Mouse (Mus musculus) right cerebral cortex, adult 18-20 months (tissue): ENCODE data around the gene Ric8b.

Experiments
- DNase-seq: peaks from one replicate; pipeline ENCODE4 v3.0.0; 2022; ENCODE audit warnings: mixed read lengths

Ric8b gene

GRCm38 (mm10) chr10:84966542-84966941 lies 49.1 kb downstream of the Ric8b start:
- DNase-seq: no peak

GRCm38 (mm10) chr10:84967645-84968044 lies 50.2 kb downstream of the Ric8b start:
- no peak for DNase-seq

- no peak for DNase-seq
These were observed 51.7 kb downstream of the Ric8b start for GRCm38 (mm10) chr10:84968852-84969704.

GRCm38 (mm10) chr10:84975264-84975663 lies 57.8 kb downstream of the Ric8b start:
- no peak for DNase-seq

GRCm38 (mm10) chr10:84976588-84977351 lies 59.4 kb downstream of the Ric8b start:
- DNase-seq: no peak

- DNase-seq: no peak
These were observed 62.9 kb downstream of the Ric8b start for GRCm38 (mm10) chr10:84980291-84980690.

GRCm38 (mm10) chr10:84981441-84981840 lies 64.0 kb downstream of the Ric8b start:
- no peak for DNase-seq

- DNase-seq: no peak
These were observed 65.3 kb downstream of the Ric8b start for GRCm38 (mm10) chr10:84982675-84983074.

GRCm38 (mm10) chr10:84985956-84986355 lies 68.5 kb downstream of the Ric8b start:
- peak; percentile 61 for DNase-seq

GRCm38 (mm10) chr10:84987666-84988065 lies 70.2 kb downstream of the Ric8b start:
- DNase-seq: no peak

- DNase-seq: no peak
These were observed 71.2 kb downstream of the Ric8b start for GRCm38 (mm10) chr10:84988650-84989049.

- DNase-seq: no peak
These were observed 76.9 kb downstream of the Ric8b start for GRCm38 (mm10) chr10:84994346-84994745.

- DNase-seq: no peak
These were observed 77.6 kb downstream of the Ric8b start for GRCm38 (mm10) chr10:84994971-84995370.

- no peak for DNase-seq
These were observed 79.0 kb downstream of the Ric8b start for GRCm38 (mm10) chr10:84996366-84996765.

GRCm38 (mm10) chr10:84997571-84998224 lies 80.3 kb downstream of the Ric8b start:
- DNase-seq: no peak

- DNase-seq: no peak
These were observed 80.8 kb downstream of the Ric8b start for GRCm38 (mm10) chr10:84998225-84998579.

- DNase-seq: no peak
These were observed 84.5 kb downstream of the Ric8b start for GRCm38 (mm10) chr10:85001920-85002319.

GRCm38 (mm10) chr10:85003190-85004026 lies 86.0 kb downstream of the Ric8b start:
- no peak for DNase-seq

- DNase-seq: no peak
These were observed 89.3 kb downstream of the Ric8b start for GRCm38 (mm10) chr10:85006573-85007310.

- DNase-seq: no peak
These were observed 90.7 kb downstream of the Ric8b start for GRCm38 (mm10) chr10:85007861-85008840.

GRCm38 (mm10) chr10:85011066-85011465 lies 93.7 kb downstream of the Ric8b start:
- no peak for DNase-seq
